Comparison of ENCODE assay signal across 15 mouse cellular contexts in the genomic region with DNA sequence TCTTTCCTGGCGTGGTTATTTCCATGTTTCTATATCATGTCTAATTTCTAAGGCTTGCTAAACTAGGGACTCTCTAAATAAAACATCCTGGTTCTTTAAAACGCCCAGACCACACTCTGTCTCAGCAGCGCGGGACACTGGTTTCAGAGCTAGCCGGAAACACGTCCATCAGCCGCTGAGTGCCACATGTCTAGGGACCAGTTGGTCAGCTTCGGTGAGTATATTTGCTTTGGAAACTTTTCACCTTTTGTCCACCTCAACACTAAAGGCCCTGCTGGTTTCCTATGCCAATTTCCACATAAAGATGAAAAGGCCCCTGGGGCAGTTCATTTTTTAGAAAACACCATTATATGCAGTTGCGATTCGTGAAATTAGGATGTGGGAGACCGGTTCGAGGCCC.
"Had no signal": no experiment of that assay in that cellular context is flagged by ENCODE, and none has a peak within 500 bp of the region (broad histone marks: within the 10 kb centered on the region; RNA-seq: fewer than 3 reads in every experiment).

No protein-coding gene starts in this region.

- ATAC-seq: inflammation-experienced regulatory T-cells, adult 6 months; intestine, postnatal 0 days had no signal

- H3K4me3 ChIP-seq: kidney, embryonic 15.5 days; limb, embryonic 12.5 days; lung, embryonic 15.5 days; midbrain, embryonic 10.5 days; myocyte; neural tube, embryonic 15.5 days had no signal

- H3K4me2 ChIP-seq: kidney, embryonic 15.5 days; limb, embryonic 12.5 days; lung, embryonic 15.5 days; neural tube, embryonic 15.5 days had no signal

- H3K9me3 ChIP-seq: kidney, embryonic 15.5 days; limb, embryonic 12.5 days; lung, embryonic 15.5 days; midbrain, embryonic 10.5 days; neural tube, embryonic 15.5 days had no signal

- H3K27ac ChIP-seq: kidney, embryonic 15.5 days; limb, embryonic 12.5 days; lung, embryonic 15.5 days; midbrain, embryonic 10.5 days; neural tube, embryonic 15.5 days had no signal

- DNase-seq: kidney, postnatal 14 days; layer of hippocampus, adult 9-11 months; layer of hippocampus, postnatal 36 days; midbrain, embryonic 14.5 days; right cerebral cortex, adult 18-20 months; right cerebral cortex, postnatal 25 days; thymus, postnatal 36 days had no signal

- H3K9ac ChIP-seq: kidney, embryonic 15.5 days; limb, embryonic 12.5 days; lung, embryonic 15.5 days; neural tube, embryonic 15.5 days had no signal

- H3K4me1 ChIP-seq: kidney, embryonic 15.5 days; limb, embryonic 12.5 days; lung, embryonic 15.5 days; neural tube, embryonic 15.5 days had no signal

- H3K27me3 ChIP-seq: kidney, embryonic 15.5 days; limb, embryonic 12.5 days; lung, embryonic 15.5 days; neural tube, embryonic 15.5 days had no signal
